In genomic region chr1:161804541-161804971, GRCm38 (mm10) we compare ENCODE assay signal across 15 mouse cellular contexts. TPM values are rescaled to one million over a fixed set of nuclear protein-coding genes. Genes with fewer than 3 reads are reported as not detected.
DNase-seq lines count a peak whose midpoint lies in the region; ATAC-seq lines count a peak whose summit lies in the region.
"Had no signal": no experiment of that assay in that cellular context is flagged by ENCODE, and none has a peak within 500 bp of the region (broad histone marks: within the 10 kb centered on the region; RNA-seq: fewer than 3 reads in every experiment).

No protein-coding gene starts in this region.

- no peak overlapping the region for H3K4me3 ChIP-seq in kidney, embryonic 15.5 days (replicated peaks)
- H3K4me3 ChIP-seq: forebrain, embryonic 15.5 days; limb, embryonic 12.5 days; stomach, embryonic 15.5 days had no signal

- no peaks in the 10 kb centered on the region for H3K9me3 ChIP-seq in kidney, embryonic 15.5 days (replicated peaks)
- H3K9me3 ChIP-seq: forebrain, embryonic 15.5 days; limb, embryonic 12.5 days; stomach, embryonic 15.5 days had no signal

- H3K4me2 ChIP-seq in kidney, embryonic 15.5 days, result no peak overlapping the region
- H3K4me2 ChIP-seq: forebrain, embryonic 15.5 days; limb, embryonic 12.5 days; stomach, embryonic 15.5 days had no signal

- H3K27me3 ChIP-seq in splenic B cell, adult 2 months (ENCODE audit: control insufficient read depth, insufficient read depth, low read length, poor library complexity, severe bottlenecking), result no peaks in the 10 kb centered on the region
- no peaks in the 10 kb centered on the region for H3K27me3 ChIP-seq in kidney, embryonic 15.5 days
- H3K27me3 ChIP-seq: forebrain, embryonic 15.5 days; limb, embryonic 12.5 days; stomach, embryonic 15.5 days had no signal

- H3K4me1 ChIP-seq in kidney, embryonic 15.5 days, result no peaks in the 10 kb centered on the region
- H3K4me1 ChIP-seq: forebrain, embryonic 15.5 days; limb, embryonic 12.5 days; stomach, embryonic 15.5 days had no signal

- no peak for ATAC-seq in kidney, embryonic 15.5 days (replicated peaks; ENCODE audit: low FRiP score)
- ATAC-seq: forebrain, embryonic 15.5 days had no signal

- no peak overlapping the region for H3K9ac ChIP-seq in kidney, embryonic 15.5 days
- H3K9ac ChIP-seq: forebrain, embryonic 15.5 days; limb, embryonic 12.5 days; stomach, embryonic 15.5 days had no signal

- no peak overlapping the region for H3K27ac ChIP-seq in kidney, embryonic 15.5 days
- H3K27ac ChIP-seq: forebrain, embryonic 15.5 days; limb, embryonic 12.5 days; macrophage; stomach, embryonic 15.5 days had no signal

- H3K36me3 ChIP-seq in splenic B cell, adult 2 months (ENCODE audit: control insufficient read depth, insufficient read depth, low read length, poor library complexity, severe bottlenecking), result no peaks in the 10 kb centered on the region
- H3K36me3 ChIP-seq in kidney, embryonic 15.5 days, result no peaks in the 10 kb centered on the region
- H3K36me3 ChIP-seq: forebrain, embryonic 15.5 days; limb, embryonic 12.5 days; stomach, embryonic 15.5 days had no signal

- peak; percentile 77 for DNase-seq in CD4-positive, CD25-positive, alpha-beta regulatory T cell, adult 2 months (ENCODE audit: low read depth, low spot score)
- peak; percentile 78 for DNase-seq in T-cell, adult 2 months (ENCODE audit: low spot score)
- DNase-seq in induced T-regulatory cell, adult 2 months (ENCODE audit: low read depth), result peak; percentile 82
- peak; percentile 33 for DNase-seq in splenic B cell, adult 2 months (ENCODE audit: low read depth, low spot score)
- no peak for DNase-seq in kidney, adult 11 months
- no peak for DNase-seq in urinary bladder, adult 18-20 months (ENCODE audit: low spot score in 2 of 2)
- DNase-seq: cerebellum, adult 18-20 months; heart, adult 18-20 months; kidney, postnatal 25 days; right cerebral cortex, postnatal 14 days had no signal

- WGBS in kidney, embryonic 15.5 days, result 78% methylated on average over 8 of the region's 8 CpGs

RNA-seq across cellular contexts. Expression of gene Fasl, which starts 16.3 kb away (rescaled TPM):
- not detected in 2 replicates for polyA plus RNA-seq in kidney, embryonic 15.5 days (2015; fragmentation: Nextera tagmentation; extraction: Ambion mirVana)
- polyA plus RNA-seq: limb, embryonic 12.5 days; macrophage; stomach, embryonic 15.5 days had no signal

Comparison
In these comparisons a context has a peak if more than half of its experiments do, and no peak if none do; other contexts are left out.
1. DNase-seq: peak in CD4-positive, CD25-positive, alpha-beta regulatory T cell, adult 2 months (single experiment), T-cell, adult 2 months (single experiment), induced T-regulatory cell, adult 2 months (single experiment) and splenic B cell, adult 2 months (single experiment); none in kidney, adult 11 months (single experiment) and urinary bladder, adult 18-20 months (0 of 2).